Mouse (Mus musculus): Measurements from ENCODE around the gene Vrk2. TPM values are rescaled to one million over a fixed set of nuclear protein-coding genes. Genes with fewer than 3 reads are reported as not detected.

Vrk2 gene
- polyA plus RNA-seq, 1 experiment, result 10.5 TPM

GRCm38 (mm10) chr11:26537816-26538215 lies 56.0 kb downstream of the Vrk2 start:
- no peaks in the 10 kb centered on the region for H3K79me3 ChIP-seq (ENCODE audit: low read depth)
- peaks cover 9% of the 10 kb centered on the region for H3K36me3 ChIP-seq (ENCODE audit: control insufficient read depth, insufficient read depth)
- no peaks in the 10 kb centered on the region for H3K27me3 ChIP-seq (ENCODE audit: control insufficient read depth, insufficient read depth, insufficient read length)
- TF ChIP-seq USF1 (IDR thresholded peaks at IDR 0.05; ENCODE audit: low read depth) (no peak), MYOG (IDR thresholded peaks at IDR 0.05; ENCODE audit: control insufficient read depth, extremely low read depth, insufficient read length) (no peak), FOSL1 (IDR thresholded peaks at IDR 0.05; ENCODE audit: insufficient read depth, low read length, poor library complexity, severe bottlenecking) (no peak), CEBPB (IDR thresholded peaks at IDR 0.05; ENCODE audit: low read depth) (no peak), CTCF (IDR thresholded peaks at IDR 0.05; ENCODE audit: control insufficient read depth, insufficient read depth, insufficient read length) (no peak), MYOD1 (IDR thresholded peaks at IDR 0.05; ENCODE audit: control insufficient read depth, insufficient read length, low read depth) (no peak), MAX (IDR thresholded peaks at IDR 0.05) (no peak)
- no peaks in the 10 kb centered on the region for H3K79me2 ChIP-seq (ENCODE audit: control insufficient read depth, insufficient read depth)
- H3K4me3 ChIP-seq (ENCODE audit: insufficient read depth, poor library complexity, severe bottlenecking), result no peak overlapping the region
- H3ac ChIP-seq (ENCODE audit: control insufficient read depth, insufficient read length, low read depth), result no peak overlapping the region

- Histone ChIP-seq H3K79me2 (ENCODE audit: control insufficient read depth, insufficient read depth) (no peaks in the 10 kb centered on the region), H3ac (ENCODE audit: control insufficient read depth, insufficient read length, low read depth) (no peak overlapping the region), H3K36me3 (ENCODE audit: control insufficient read depth, insufficient read depth) (no peaks in the 10 kb centered on the region), H3K79me3 (ENCODE audit: low read depth) (no peaks in the 10 kb centered on the region), H3K4me3 (ENCODE audit: insufficient read depth, poor library complexity, severe bottlenecking) (no peak overlapping the region), H3K27me3 (ENCODE audit: control insufficient read depth, insufficient read depth, insufficient read length) (no peaks in the 10 kb centered on the region)
- TF ChIP-seq FOSL1 (IDR thresholded peaks at IDR 0.05; ENCODE audit: insufficient read depth, low read length, poor library complexity, severe bottlenecking), result no peak
- TF ChIP-seq MYOG (IDR thresholded peaks at IDR 0.05; ENCODE audit: control insufficient read depth, extremely low read depth, insufficient read length), result no peak
- TF ChIP-seq CEBPB (IDR thresholded peaks at IDR 0.05; ENCODE audit: low read depth), result no peak
- TF ChIP-seq MAX (IDR thresholded peaks at IDR 0.05), result no peak
- no peak for TF ChIP-seq MYOD1 (IDR thresholded peaks at IDR 0.05; ENCODE audit: control insufficient read depth, insufficient read length, low read depth)
- TF ChIP-seq USF1 (IDR thresholded peaks at IDR 0.05; ENCODE audit: low read depth), result no peak
- TF ChIP-seq CTCF (IDR thresholded peaks at IDR 0.05; ENCODE audit: control insufficient read depth, insufficient read depth, insufficient read length), result no peak
Observed at GRCm38 (mm10) chr11:26533828-26534119, 60.0 kb downstream of the Vrk2 start.

- Histone ChIP-seq H3K27me3 (ENCODE audit: control insufficient read depth, insufficient read depth, insufficient read length) (no peaks in the 10 kb centered on the region), H3K79me2 (ENCODE audit: control insufficient read depth, insufficient read depth) (no peaks in the 10 kb centered on the region), H3ac (ENCODE audit: control insufficient read depth, insufficient read length, low read depth) (no peak overlapping the region), H3K79me3 (ENCODE audit: low read depth) (no peaks in the 10 kb centered on the region), H3K4me3 (ENCODE audit: insufficient read depth, poor library complexity, severe bottlenecking) (no peak overlapping the region), H3K36me3 (ENCODE audit: control insufficient read depth, insufficient read depth) (no peaks in the 10 kb centered on the region)
- no peak for TF ChIP-seq MAX (IDR thresholded peaks at IDR 0.05)
- no peak for TF ChIP-seq CTCF (IDR thresholded peaks at IDR 0.05; ENCODE audit: control insufficient read depth, insufficient read depth, insufficient read length)
- TF ChIP-seq CEBPB (IDR thresholded peaks at IDR 0.05; ENCODE audit: low read depth), result no peak
- TF ChIP-seq USF1 (IDR thresholded peaks at IDR 0.05; ENCODE audit: low read depth), result no peak
- no peak for TF ChIP-seq MYOG (IDR thresholded peaks at IDR 0.05; ENCODE audit: control insufficient read depth, extremely low read depth, insufficient read length)
- TF ChIP-seq MYOD1 (IDR thresholded peaks at IDR 0.05; ENCODE audit: control insufficient read depth, insufficient read length, low read depth), result no peak
- no peak for TF ChIP-seq FOSL1 (IDR thresholded peaks at IDR 0.05; ENCODE audit: insufficient read depth, low read length, poor library complexity, severe bottlenecking)
Observed at GRCm38 (mm10) chr11:26532994-26533827, 60.6 kb downstream of the Vrk2 start.

GRCm38 (mm10) chr11:26526861-26527260 lies 66.9 kb downstream of the Vrk2 start:
- no peak overlapping the region for H3ac ChIP-seq (ENCODE audit: control insufficient read depth, insufficient read length, low read depth)
- H3K36me3 ChIP-seq (ENCODE audit: control insufficient read depth, insufficient read depth), result no peaks in the 10 kb centered on the region
- H3K27me3 ChIP-seq (ENCODE audit: control insufficient read depth, insufficient read depth, insufficient read length), result no peaks in the 10 kb centered on the region
- no peaks in the 10 kb centered on the region for H3K79me3 ChIP-seq (ENCODE audit: low read depth)
- no peak overlapping the region for H3K4me3 ChIP-seq (ENCODE audit: insufficient read depth, poor library complexity, severe bottlenecking)
- no peaks in the 10 kb centered on the region for H3K79me2 ChIP-seq (ENCODE audit: control insufficient read depth, insufficient read depth)
- no peak for TF ChIP-seq FOSL1 (IDR thresholded peaks at IDR 0.05; ENCODE audit: insufficient read depth, low read length, poor library complexity, severe bottlenecking)
- TF ChIP-seq USF1 (IDR thresholded peaks at IDR 0.05; ENCODE audit: low read depth), result no peak
- no peak for TF ChIP-seq MAX (IDR thresholded peaks at IDR 0.05)
- no peak for TF ChIP-seq MYOD1 (IDR thresholded peaks at IDR 0.05; ENCODE audit: control insufficient read depth, insufficient read length, low read depth)
- no peak for TF ChIP-seq CTCF (IDR thresholded peaks at IDR 0.05; ENCODE audit: control insufficient read depth, insufficient read depth, insufficient read length)
- no peak for TF ChIP-seq MYOG (IDR thresholded peaks at IDR 0.05; ENCODE audit: control insufficient read depth, extremely low read depth, insufficient read length)
- TF ChIP-seq CEBPB (IDR thresholded peaks at IDR 0.05; ENCODE audit: low read depth), result no peak

GRCm38 (mm10) chr11:26518991-26519390 lies 74.8 kb downstream of the Vrk2 start:
- Histone ChIP-seq H3K79me2 (ENCODE audit: control insufficient read depth, insufficient read depth) (no peaks in the 10 kb centered on the region), H3K4me3 (ENCODE audit: insufficient read depth, poor library complexity, severe bottlenecking) (no peak overlapping the region), H3K36me3 (ENCODE audit: control insufficient read depth, insufficient read depth) (no peaks in the 10 kb centered on the region), H3K27me3 (ENCODE audit: control insufficient read depth, insufficient read depth, insufficient read length) (no peaks in the 10 kb centered on the region), H3K79me3 (ENCODE audit: low read depth) (no peaks in the 10 kb centered on the region), H3ac (ENCODE audit: control insufficient read depth, insufficient read length, low read depth) (no peak overlapping the region)
- no peak for TF ChIP-seq MAX (IDR thresholded peaks at IDR 0.05)
- no peak for TF ChIP-seq USF1 (IDR thresholded peaks at IDR 0.05; ENCODE audit: low read depth)
- TF ChIP-seq FOSL1 (IDR thresholded peaks at IDR 0.05; ENCODE audit: insufficient read depth, low read length, poor library complexity, severe bottlenecking), result no peak
- TF ChIP-seq MYOG (IDR thresholded peaks at IDR 0.05; ENCODE audit: control insufficient read depth, extremely low read depth, insufficient read length), result no peak
- TF ChIP-seq CEBPB (IDR thresholded peaks at IDR 0.05; ENCODE audit: low read depth), result no peak
- TF ChIP-seq CTCF (IDR thresholded peaks at IDR 0.05; ENCODE audit: control insufficient read depth, insufficient read depth, insufficient read length), result no peak

Data from C2C12 (cell line).